Mouse (Mus musculus) stomach, embryonic 15.5 days (tissue): ENCODE measurements around the gene Etfa. TPM values are rescaled to one million over a fixed set of nuclear protein-coding genes. Genes with fewer than 3 reads are reported as not detected.

ENCODE experiments used
- ATAC-seq: fragments of 200-750 bp; cut with Nextera tagmentation; 2 replicates; pipeline ENCODE4 v1.8.0; 2017; ENCODE audit warnings: low read depth, moderate number of reproducible peaks, moderate TSS enrichment; ENCODE audit not compliant: insufficient read depth, low FRiP score
- H3K27ac ChIP-seq: fragments of 300-500 bp; sonication (generic); 2 replicates; pipeline ENCODE4 v1.5.1; 2015; ENCODE audit warnings: mild to moderate bottlenecking, inconsistent platforms
- H3K27me3 ChIP-seq: fragments of 300-500 bp; sonication (generic); replicated peaks from 2 replicates; pipeline ENCODE4 v1.6.1; 2015; ENCODE audit warnings: inconsistent platforms
- H3K36me3 ChIP-seq: fragments of 300-500 bp; sonication (generic); 2 replicates; pipeline ENCODE4 v1.6.1; 2015; ENCODE audit warnings: inconsistent platforms
- H3K4me1 ChIP-seq: fragments of 300-500 bp; sonication (generic); 2 replicates; pipeline ENCODE4 v1.6.1; 2015; ENCODE audit warnings: inconsistent platforms
- H3K4me2 ChIP-seq: fragments of 300-500 bp; sonication (generic); 2 replicates; pipeline ENCODE4 v1.6.1; 2015; ENCODE audit warnings: mild to moderate bottlenecking, inconsistent platforms
- H3K4me3 ChIP-seq: fragments of 300-500 bp; sonication (generic); replicated peaks from 2 replicates; pipeline ENCODE4 v1.5.1; 2015; ENCODE audit warnings: inconsistent platforms
- H3K9ac ChIP-seq: fragments of 300-500 bp; sonication (generic); 2 replicates; pipeline ENCODE4 v1.6.1; 2015; ENCODE audit warnings: inconsistent platforms
- H3K9me3 ChIP-seq: fragments of 300-500 bp; sonication (generic); 2 replicates; pipeline ENCODE4 v1.6.1; 2016; ENCODE audit warnings: inconsistent platforms
- WGBS: fragments of 180-500 bp; shearing (Covaris S2); methylation state at CpG from one replicate; pipeline ENCODE4 v1.1.7; 2015; 5-methylcytosine and 5-hydroxymethylcytosine counted together
- polyA plus RNA-seq: library from polyadenylated mRNA; unstranded; fragments of >200 nt; fragmentation: Nextera tagmentation; extraction: Ambion mirVana; gene quantifications from 2 replicates; pipeline ENCODE4 v1.2.1, GENCODE M21; 2015

The Etfa gene
- polyA plus RNA-seq, 1 experiment from 2014 or later = 247 TPM

DNA sequence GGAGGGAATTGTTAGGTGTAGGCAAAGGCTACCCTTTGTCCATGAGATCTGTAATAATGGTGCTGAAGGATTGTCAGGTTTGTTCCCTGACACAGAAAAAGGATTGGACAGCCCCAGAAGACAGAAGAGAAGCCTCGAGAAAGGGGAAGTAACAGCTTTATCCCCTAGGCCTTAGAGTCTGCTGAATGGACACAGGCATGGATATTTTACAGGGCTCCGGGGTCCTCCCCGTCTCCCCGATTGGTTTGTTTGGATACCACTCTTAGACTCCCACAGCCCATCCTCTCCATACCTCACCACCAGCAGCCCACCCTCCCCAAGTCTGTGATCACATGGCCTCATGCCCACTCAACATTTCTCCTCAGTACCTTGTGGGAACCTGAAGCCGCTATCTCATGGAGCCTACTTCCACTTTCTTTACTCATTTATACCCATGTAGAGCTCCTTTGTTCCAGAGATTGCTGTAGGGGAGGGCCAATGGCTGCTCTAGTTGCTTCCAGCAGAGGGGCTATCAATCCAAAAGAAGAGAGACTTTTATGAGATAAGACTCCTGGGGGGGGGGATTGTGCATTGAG is 72.8 kb downstream of the Etfa start:
- H3K9ac ChIP-seq = no peak overlapping the region
- no peaks in the 10 kb centered on the region for H3K36me3 ChIP-seq
- H3K27ac ChIP-seq = no peak overlapping the region
- 85% methylated on average over 5 of the region's 5 CpGs for WGBS
- H3K4me3 ChIP-seq = no peak overlapping the region
- H3K4me1 ChIP-seq = no peaks in the 10 kb centered on the region
- ATAC-seq = no peak
- H3K9me3 ChIP-seq = no peaks in the 10 kb centered on the region
- H3K4me2 ChIP-seq = no peak overlapping the region
- H3K27me3 ChIP-seq = no peaks in the 10 kb centered on the region

- Histone ChIP-seq H3K4me2 (no peak overlapping the region), H3K9me3 (no peaks in the 10 kb centered on the region), H3K4me3 (no peak overlapping the region), H3K36me3 (no peaks in the 10 kb centered on the region), H3K27ac (no peak overlapping the region), H3K4me1 (no peaks in the 10 kb centered on the region), H3K27me3 (no peaks in the 10 kb centered on the region), H3K9ac (no peak overlapping the region)
- no peak for ATAC-seq
- WGBS = 48% methylated on average over 3 of the region's 3 CpGs
Observed at GRCm38 (mm10) chr9:55438433-55438832, 73.6 kb downstream of the Etfa start.

DNA sequence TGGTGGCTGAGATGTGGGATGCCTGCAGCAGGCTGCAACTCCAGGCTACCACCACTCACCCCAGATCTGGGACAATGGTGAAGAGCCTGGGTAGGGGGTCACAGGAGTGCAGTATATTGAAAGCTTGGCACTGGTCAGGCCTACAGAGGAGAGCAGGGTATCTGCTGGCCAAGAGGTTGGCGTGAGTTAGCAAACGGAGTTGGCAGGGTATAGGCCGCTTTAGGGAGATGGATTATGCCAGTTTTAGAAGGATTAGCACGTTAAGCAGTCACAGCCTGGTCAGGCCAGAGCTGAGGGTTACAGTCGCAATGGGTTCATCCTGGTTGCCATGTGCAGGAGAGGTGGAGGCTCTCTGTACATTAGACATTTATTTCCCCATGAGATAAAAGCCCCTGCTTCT is 78.2 kb downstream of the Etfa start:
- Histone ChIP-seq H3K4me3 (no peak overlapping the region), H3K9me3 (no peaks in the 10 kb centered on the region), H3K27ac (no peak overlapping the region), H3K4me2 (no peak overlapping the region), H3K27me3 (no peaks in the 10 kb centered on the region), H3K4me1 (peaks cover 3% of the 10 kb centered on the region), H3K9ac (no peak overlapping the region), H3K36me3 (no peaks in the 10 kb centered on the region)
- 88% methylated on average over 5 of the region's 5 CpGs for WGBS
- no peak for ATAC-seq

DNA sequence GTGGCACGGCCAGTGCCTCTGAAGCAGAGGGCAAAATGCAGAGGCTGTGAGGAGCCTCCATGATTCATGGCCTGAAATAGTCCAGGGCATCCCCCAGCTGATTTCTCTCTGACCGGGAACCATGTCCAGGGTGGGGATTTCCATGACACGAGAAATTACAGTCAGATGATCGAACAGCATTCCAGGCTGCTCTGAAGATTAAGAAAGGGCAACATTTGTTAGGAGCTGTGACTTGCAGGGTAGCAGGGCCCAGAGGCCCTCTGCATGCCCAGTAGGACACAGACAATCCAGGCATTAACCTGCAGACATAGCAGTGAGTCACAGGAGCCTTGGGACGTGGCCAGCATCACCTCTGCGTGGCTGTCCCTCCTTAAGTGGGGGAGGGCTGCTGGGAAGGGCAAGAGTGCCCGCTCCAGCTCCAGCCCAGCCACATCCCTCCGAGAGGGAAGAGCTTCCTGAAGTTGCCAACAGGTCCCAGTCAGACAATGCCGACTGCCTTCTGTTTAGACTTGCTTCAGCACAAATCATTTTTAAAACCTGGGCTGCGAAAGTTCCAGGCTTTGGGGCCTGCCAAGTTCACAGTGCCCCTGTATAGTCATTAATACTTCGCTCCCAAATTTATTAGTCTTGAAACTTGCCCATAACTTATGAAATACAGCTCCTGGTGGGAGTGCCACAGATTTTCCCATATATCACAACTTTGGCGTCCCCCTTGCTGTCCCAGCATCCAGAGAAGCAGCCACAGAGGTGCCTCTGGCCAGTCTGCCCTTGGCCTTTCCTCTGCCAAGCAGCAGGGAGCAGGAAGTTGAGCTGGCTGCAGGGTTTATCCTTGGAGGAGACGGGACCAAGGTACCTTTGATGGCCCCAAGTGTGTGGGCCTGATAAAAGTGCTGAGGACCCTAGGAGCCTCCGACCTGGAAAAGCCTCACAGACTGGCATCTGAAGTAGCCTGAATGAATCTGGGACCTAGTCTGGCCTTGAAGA is 79.4 kb downstream of the Etfa start:
- no peak overlapping the region for H3K9ac ChIP-seq
- WGBS = 57% methylated on average over 14 of the region's 14 CpGs
- H3K4me1 ChIP-seq = peaks cover 3% of the 10 kb centered on the region
- no peak overlapping the region for H3K27ac ChIP-seq
- H3K36me3 ChIP-seq = no peaks in the 10 kb centered on the region
- H3K27me3 ChIP-seq = no peaks in the 10 kb centered on the region
- H3K4me3 ChIP-seq = no peak overlapping the region
- no peak overlapping the region for H3K4me2 ChIP-seq
- no peaks in the 10 kb centered on the region for H3K9me3 ChIP-seq
- ATAC-seq = no peak

DNA sequence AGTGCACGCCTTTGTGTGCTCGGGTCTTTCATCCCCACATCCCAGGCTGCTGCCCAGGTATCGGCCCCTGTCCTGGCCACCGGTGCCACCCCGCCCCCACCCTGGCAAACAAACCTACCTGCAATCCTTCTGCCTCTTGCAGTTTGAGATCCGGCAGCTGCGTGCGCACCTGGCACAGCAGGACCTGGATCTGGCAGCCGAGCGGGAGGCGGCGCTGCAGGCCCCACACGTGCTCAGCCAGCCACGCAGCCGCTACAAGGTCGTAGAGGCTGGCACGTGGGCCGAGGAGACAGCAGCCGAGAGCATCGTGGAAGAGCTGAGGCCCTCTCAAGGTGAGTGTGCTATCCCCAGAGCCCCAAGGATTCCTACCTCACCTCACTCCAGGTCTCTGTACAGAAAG is 81.9 kb downstream of the Etfa start:
- 22% methylated on average over 20 of the region's 20 CpGs for WGBS
- ATAC-seq = peak; percentile 44; the same call in 1 of the 2 replicates
- Histone ChIP-seq H3K4me3 (no peak overlapping the region; the same call in 1 of the 2 replicates), H3K9ac (no peak overlapping the region), H3K36me3 (no peaks in the 10 kb centered on the region), H3K27ac (0 out of 2 replicates have a peak overlapping the region, but pooled peaks have one; percentile 32), H3K9me3 (no peaks in the 10 kb centered on the region), H3K27me3 (no peaks in the 10 kb centered on the region), H3K4me2 (peak overlapping the region; percentile 31), H3K4me1 (peaks cover 3% of the 10 kb centered on the region)

DNA sequence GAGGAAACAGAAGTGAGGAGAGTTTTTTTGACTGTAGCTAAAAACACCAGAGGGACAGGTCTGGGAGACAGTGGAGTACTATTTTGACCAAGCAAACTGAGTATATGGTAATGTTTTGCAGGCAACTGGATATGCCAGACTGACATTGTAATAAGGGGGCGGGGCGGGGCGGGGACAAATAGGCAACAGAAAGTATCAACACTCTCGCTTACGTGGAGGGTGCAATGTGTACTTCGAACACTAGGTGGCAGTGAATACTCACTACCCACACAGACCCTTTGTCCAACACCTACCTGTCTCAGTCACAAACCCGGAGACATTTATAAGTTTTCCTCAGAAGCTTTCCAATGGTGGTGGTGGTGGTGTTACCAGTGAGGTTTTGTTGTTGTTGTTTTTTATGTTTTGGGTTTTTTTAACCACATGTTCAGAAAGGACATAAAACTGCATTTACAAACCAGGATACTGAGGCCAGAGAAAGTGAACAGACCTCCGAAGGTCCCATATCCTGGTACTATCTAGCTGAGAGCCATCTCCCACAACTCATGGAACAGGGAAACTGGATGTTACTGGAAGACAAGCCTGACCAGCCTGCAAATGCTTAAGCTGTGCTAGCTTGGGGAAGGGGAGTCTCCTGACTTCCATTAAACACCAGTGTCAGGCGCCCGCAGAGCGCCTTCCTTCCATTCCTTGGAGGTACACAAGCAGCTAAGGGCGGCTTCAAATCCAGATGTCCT is 82.6 kb downstream of the Etfa start:
- H3K4me1 ChIP-seq = peaks cover 3% of the 10 kb centered on the region
- no peak overlapping the region; the same call in 1 of the 2 replicates for H3K4me3 ChIP-seq
- H3K9me3 ChIP-seq = no peaks in the 10 kb centered on the region
- no peak overlapping the region for H3K9ac ChIP-seq
- WGBS = 27% methylated on average over 12 of the region's 12 CpGs
- no peaks in the 10 kb centered on the region for H3K36me3 ChIP-seq
- peak; percentile 51; the same call in 1 of the 2 replicates for ATAC-seq
- peak overlapping the region; percentile 32; the same call in 1 of the 2 replicates for H3K27ac ChIP-seq
- H3K4me2 ChIP-seq = peak overlapping the region; percentile 31
- H3K27me3 ChIP-seq = no peaks in the 10 kb centered on the region

DNA sequence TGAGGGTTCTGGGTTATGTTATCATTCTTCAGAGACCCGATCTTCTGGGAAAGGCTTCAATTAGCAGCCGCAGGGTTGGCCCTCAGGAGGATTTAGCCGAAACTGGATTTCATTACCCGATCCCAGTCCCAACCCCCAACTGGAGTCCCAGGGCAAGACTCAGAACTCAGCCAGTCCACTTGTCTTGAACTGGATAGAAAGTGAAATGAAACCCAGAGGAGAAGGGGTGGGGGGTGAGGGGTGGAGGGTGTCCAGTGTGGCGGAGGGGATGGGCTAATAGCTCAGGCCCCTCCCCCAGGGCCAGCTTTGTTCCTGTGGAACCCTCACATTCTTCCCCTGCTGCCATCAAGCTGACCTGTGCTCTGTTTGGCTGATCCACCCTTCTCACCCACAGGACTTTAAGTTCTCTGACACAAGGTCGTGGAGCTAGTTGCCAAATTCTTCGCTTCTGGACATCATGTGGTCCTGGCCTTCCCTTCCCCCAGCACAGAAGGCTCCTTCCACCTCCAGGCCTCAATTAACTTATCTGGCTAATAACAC is 86.7 kb downstream of the Etfa start:
- no peak overlapping the region for H3K4me2 ChIP-seq
- no peak overlapping the region for H3K27ac ChIP-seq
- no peaks in the 10 kb centered on the region for H3K27me3 ChIP-seq
- 63% methylated on average over 7 of the region's 7 CpGs for WGBS
- peaks cover 3% of the 10 kb centered on the region; the same call in 1 of the 2 replicates for H3K36me3 ChIP-seq
- H3K9me3 ChIP-seq = no peaks in the 10 kb centered on the region
- H3K9ac ChIP-seq = no peak overlapping the region
- no peak for ATAC-seq
- no peak overlapping the region for H3K4me3 ChIP-seq
- H3K4me1 ChIP-seq = peaks cover 3% of the 10 kb centered on the region

GRCm38 (mm10) chr9:55423451-55424424 is 88.3 kb downstream of the Etfa start:
- peak; percentile 64 for ATAC-seq
- no peak overlapping the region for H3K4me3 ChIP-seq
- H3K27ac ChIP-seq = no peak overlapping the region; the same call in 1 of the 2 replicates
- H3K4me2 ChIP-seq = no peak overlapping the region
- H3K4me1 ChIP-seq = no peaks in the 10 kb centered on the region
- no peak overlapping the region for H3K9ac ChIP-seq
- H3K27me3 ChIP-seq = no peaks in the 10 kb centered on the region
- peaks cover 3% of the 10 kb centered on the region; the same call in 1 of the 2 replicates for H3K36me3 ChIP-seq
- 60% methylated on average over 14 of the region's 14 CpGs for WGBS
- H3K9me3 ChIP-seq = no peaks in the 10 kb centered on the region

GRCm38 (mm10) chr9:55421786-55422185 is 90.3 kb downstream of the Etfa start:
- Histone ChIP-seq H3K9me3 (no peaks in the 10 kb centered on the region), H3K4me3 (no peak overlapping the region), H3K27me3 (no peaks in the 10 kb centered on the region), H3K36me3 (peaks cover 3% of the 10 kb centered on the region; the same call in 1 of the 2 replicates), H3K9ac (no peak overlapping the region), H3K27ac (no peak overlapping the region), H3K4me1 (no peaks in the 10 kb centered on the region), H3K4me2 (no peak overlapping the region)
- 93% methylated on average over 3 of the region's 3 CpGs for WGBS
- ATAC-seq = no peak

DNA sequence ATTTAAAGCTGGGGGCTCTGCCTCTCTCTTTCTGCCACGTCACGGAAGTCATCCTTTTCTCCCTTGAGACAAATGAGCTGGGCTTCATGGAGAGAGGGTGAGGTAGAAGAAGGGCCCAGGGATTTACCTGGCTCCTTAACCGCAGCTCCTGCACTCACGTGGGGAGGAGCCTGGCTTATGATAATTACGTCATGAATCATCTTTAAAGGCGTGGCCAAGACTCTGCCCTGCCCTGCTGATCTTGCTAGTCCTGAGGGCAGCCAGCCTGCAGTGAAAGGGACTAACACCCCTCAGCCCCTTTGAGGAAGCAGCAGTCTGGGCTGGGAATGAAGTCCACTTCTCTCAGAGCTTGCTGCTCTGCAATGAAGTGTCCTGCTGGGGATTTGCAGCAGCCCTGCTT is 100.9 kb downstream of the Etfa start:
- 0 out of 2 replicates have a peak overlapping the region, but pooled peaks have one; percentile 31 for H3K27ac ChIP-seq
- 43% methylated on average over 6 of the region's 6 CpGs for WGBS
- H3K27me3 ChIP-seq = no peaks in the 10 kb centered on the region
- no peaks in the 10 kb centered on the region for H3K9me3 ChIP-seq
- H3K4me2 ChIP-seq = no peak overlapping the region
- no peaks in the 10 kb centered on the region for H3K36me3 ChIP-seq
- H3K4me3 ChIP-seq = no peak overlapping the region
- ATAC-seq = no peak
- no peaks in the 10 kb centered on the region; the same call in 1 of the 2 replicates for H3K4me1 ChIP-seq
- H3K9ac ChIP-seq = no peak overlapping the region
